Mouse (Mus musculus) CD4-positive naive resting alpha-beta T cell, adult 57 days (primary cell): ENCODE measurements around the gene Myo15b. TPM values are rescaled to one million over a fixed set of nuclear protein-coding genes. Genes with fewer than 3 reads are reported as not detected.

ENCODE experiments used
- total RNA-seq: library from RNA; stranded (reverse); gene quantifications from one replicate; pipeline ENCODE4 v1.2.4, GENCODE M21; 2023

Myo15b gene
- not detected for total RNA-seq

GRCm38 (mm10) chr11:115858354-115858753, at the start of gene Myo15b:
TSS of gene Myo15b (plus strand) at chr11:115858406.

GRCm38 (mm10) chr11:115813507-115814296, 44.5 kb upstream of the Myo15b start, which contains the start of gene Caskin2:
TSS of gene Caskin2 (minus strand) at chr11:115813639.

GRCm38 (mm10) chr11:115814605-115815450, 43.4 kb upstream of the Myo15b start, which contains the start of gene Tsen54:
TSS of gene Tsen54 (plus strand) at chr11:115814724.

GRCm38 (mm10) chr11:115823774-115824740, 34.1 kb upstream of the Myo15b start, which contains the start of gene Llgl2:
TSS of gene Llgl2 (plus strand) at chr11:115824049.

GRCm38 (mm10) chr11:115899486-115900266, 41.5 kb downstream of the Myo15b start, which contains the start of gene Smim5:
TSS of gene Smim5 (plus strand) at chr11:115899966.

GRCm38 (mm10) chr11:115911632-115912376, 53.6 kb downstream of the Myo15b start, which contains the start of gene Smim6:
TSS of gene Smim6 (plus strand) at chr11:115912017.

GRCm38 (mm10) chr11:115933108-115933746, 75.0 kb downstream of the Myo15b start, which contains the start of the genes Sap30bp and Recql5:
TSS of gene Sap30bp (plus strand) at chr11:115933282.
TSS of gene Recql5 (minus strand) at chr11:115933477.

Other genes with a start within 250 kb of the Myo15b start
- gene Mif4gd, start 245.4 kb upstream of the Myo15b start, total RNA-seq, result 79.5 TPM
- gene Slc25a19, start 230.1 kb upstream of the Myo15b start, total RNA-seq, result 49.7 TPM
- 156 TPM for gene Grb2, start 149.8 kb upstream of the Myo15b start, total RNA-seq
- 71.8 TPM for gene Tmem94, start 93.0 kb upstream of the Myo15b start, total RNA-seq
- 2.3 TPM for gene Caskin2, start 44.8 kb upstream of the Myo15b start, total RNA-seq
- gene Tsen54, start 43.7 kb upstream of the Myo15b start, total RNA-seq, result 18.7 TPM
- gene Llgl2, start 34.4 kb upstream of the Myo15b start, total RNA-seq, result 25.2 TPM
- gene Smim5, start 41.6 kb downstream of the Myo15b start, total RNA-seq, result not detected
- gene Smim6, start 53.6 kb downstream of the Myo15b start, total RNA-seq, result not detected
- gene Sap30bp, start 74.9 kb downstream of the Myo15b start, total RNA-seq, result 33.5 TPM
- 20.7 TPM for gene Recql5, start 75.1 kb downstream of the Myo15b start, total RNA-seq
- 0.59 TPM for gene Itgb4, start 116.3 kb downstream of the Myo15b start, total RNA-seq
- gene Galk1, start 154.3 kb downstream of the Myo15b start, total RNA-seq, result 15.2 TPM
- 1,631 TPM for gene H3f3b, start 169.6 kb downstream of the Myo15b start, total RNA-seq
- gene Unk, start 171.9 kb downstream of the Myo15b start, total RNA-seq, result 58.6 TPM
- gene Unc13d, start 219.6 kb downstream of the Myo15b start, total RNA-seq, result 85.3 TPM
- gene Wbp2, start 228.6 kb downstream of the Myo15b start, total RNA-seq, result 174 TPM